Mouse (Mus musculus) splenic B cell, adult 2 months (primary cell): ENCODE measurements around the gene Slfn5.
A peak's percentile ranks its signal among the peaks of the same experiment; 100 is the strongest.
"Not testable (repeated sequence)": the region's sequence is repeated elsewhere in the genome, so short reads cannot be mapped to it uniquely, and the experiment has no call there.

ENCODE experiments used
- DNase-seq: peaks from one replicate; pipeline ENCODE4 v3.0.0-alpha.2; 2011; ENCODE audit warnings: low read depth, low spot score
- H3K27me3 ChIP-seq: 2 replicates; pipeline ENCODE4 v1.6.1; 2012; ENCODE audit warnings: mild to moderate bottlenecking, low read length, moderate library complexity, mixed read lengths; ENCODE audit not compliant: control insufficient read depth, poor library complexity, insufficient read depth, severe bottlenecking
- H3K36me3 ChIP-seq: 2 replicates; pipeline ENCODE4 v1.6.1; 2012; ENCODE audit warnings: mild to moderate bottlenecking, low read length, moderate library complexity, mixed read lengths; ENCODE audit not compliant: control insufficient read depth, poor library complexity, insufficient read depth, severe bottlenecking

Slfn5 gene

DNA sequence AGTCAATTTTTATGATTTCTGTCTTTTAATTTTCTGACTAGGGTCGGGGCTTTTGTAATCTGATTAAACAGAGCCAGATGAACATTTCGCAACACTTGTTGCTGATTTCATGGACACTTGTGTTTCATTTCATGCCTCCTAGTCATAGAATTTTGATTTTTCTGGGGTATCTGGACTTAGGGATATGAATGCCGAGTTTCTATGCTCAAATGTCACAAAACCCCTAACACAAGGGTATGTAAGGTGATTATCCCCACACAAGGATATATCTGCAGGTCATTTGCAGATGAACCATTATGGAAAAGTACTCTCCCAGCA, 21.6 kb upstream of the Slfn5 start:
- Histone ChIP-seq H3K36me3 (no peaks in the 10 kb centered on the region), H3K27me3 (no peaks in the 10 kb centered on the region; the same call in 1 of the 2 replicates)
- no peak for DNase-seq

GRCm38 (mm10) chr11:82930391-82930955, 20.7 kb upstream of the Slfn5 start:
- not testable (repeated sequence) for DNase-seq, H3K27me3 ChIP-seq

GRCm38 (mm10) chr11:82931161-82931560, 20.0 kb upstream of the Slfn5 start:
- not testable (repeated sequence) for H3K36me3 ChIP-seq, H3K27me3 ChIP-seq, DNase-seq

More at GRCm38 (mm10) chr11:82930391-82930955, 20.7 kb upstream of the Slfn5 start:
- H3K36me3 ChIP-seq, result not testable (repeated sequence)

- H3K27me3 ChIP-seq, H3K36me3 ChIP-seq, DNase-seq: not testable (repeated sequence)
Measured at GRCm38 (mm10) chr11:82931671-82932450, 19.3 kb upstream of the Slfn5 start.

- Histone ChIP-seq H3K36me3 (no peaks in the 10 kb centered on the region), H3K27me3 (no peaks in the 10 kb centered on the region; the same call in 1 of the 2 replicates)
- no peak for DNase-seq
Measured at GRCm38 (mm10) chr11:82933186-82933585, 18.0 kb upstream of the Slfn5 start.

- H3K36me3 ChIP-seq, result no peaks in the 10 kb centered on the region
- no peaks in the 10 kb centered on the region for H3K27me3 ChIP-seq
Measured at GRCm38 (mm10) chr11:82943336-82943735, 7.8 kb upstream of the Slfn5 start.

GRCm38 (mm10) chr11:82945636-82946035, 5.5 kb upstream of the Slfn5 start:
- DNase-seq, result no peak
- Histone ChIP-seq H3K27me3 (no peaks in the 10 kb centered on the region), H3K36me3 (no peaks in the 10 kb centered on the region)

More at GRCm38 (mm10) chr11:82943336-82943735, 7.8 kb upstream of the Slfn5 start:
- DNase-seq, result no peak

DNA sequence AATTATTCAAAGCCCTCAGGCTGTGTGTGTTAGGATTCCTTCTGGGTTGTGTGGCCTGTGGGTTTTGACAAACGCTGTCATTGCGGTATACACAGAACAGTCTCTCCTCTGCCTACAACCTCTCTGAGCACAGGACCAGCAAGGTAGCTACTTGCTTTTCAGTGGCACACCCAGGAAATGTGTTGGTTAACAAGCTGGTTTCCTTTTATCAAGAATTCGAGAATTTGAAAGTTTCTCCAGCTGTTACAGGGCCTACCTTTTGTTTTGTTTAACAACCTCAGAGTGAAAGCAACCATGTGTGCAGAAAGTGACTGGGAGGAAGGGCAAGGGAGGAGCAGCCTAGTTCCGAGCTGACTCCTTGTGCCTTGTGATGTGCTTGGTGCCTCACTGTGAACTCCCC, 3.7 kb upstream of the Slfn5 start:
- no peaks in the 10 kb centered on the region for H3K27me3 ChIP-seq
- H3K36me3 ChIP-seq, result no peaks in the 10 kb centered on the region
- no peak for DNase-seq

- Histone ChIP-seq H3K27me3 (no peaks in the 10 kb centered on the region), H3K36me3 (no peaks in the 10 kb centered on the region)
- no peak for DNase-seq
Measured at GRCm38 (mm10) chr11:82949036-82949435, 2.1 kb upstream of the Slfn5 start.

DNA sequence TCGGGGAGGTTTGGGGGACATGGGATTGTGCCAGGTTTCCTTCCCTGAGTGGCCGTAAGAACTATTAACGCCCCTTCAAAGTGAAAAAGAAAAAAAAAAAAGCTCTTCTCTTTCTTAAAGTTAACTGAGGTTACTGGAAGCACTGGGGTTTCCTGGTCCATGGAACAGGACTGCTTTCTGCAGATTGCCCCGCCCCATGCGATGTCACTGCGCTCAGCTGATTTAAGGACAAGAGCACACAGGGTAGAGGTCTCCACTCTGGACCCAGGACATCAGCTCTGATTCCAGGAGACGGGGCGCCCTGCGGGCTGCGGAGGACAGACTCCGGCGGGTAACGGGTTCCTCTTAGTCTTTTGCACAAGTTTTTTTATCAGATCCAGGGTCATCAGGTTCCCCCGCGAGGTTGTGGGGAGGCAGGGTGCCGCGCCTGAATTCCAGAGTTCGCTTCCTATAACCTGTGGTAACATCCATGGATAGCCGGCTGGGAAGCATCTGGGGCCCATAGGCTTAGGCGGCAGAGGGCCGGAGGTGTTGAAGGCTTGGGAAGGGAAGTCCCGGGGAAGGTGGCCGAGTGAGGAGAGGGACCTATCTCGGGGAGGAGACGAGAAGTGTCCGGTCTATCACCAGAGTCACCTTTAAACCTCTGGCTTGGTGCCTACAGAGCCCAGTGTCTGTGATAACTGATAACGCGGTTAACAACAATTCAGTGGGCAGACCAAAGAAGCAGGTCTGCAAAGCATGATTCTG, 889 bp downstream of the Slfn5 start:
- H3K27me3 ChIP-seq, result no peaks in the 10 kb centered on the region
- DNase-seq, result peak; percentile 37
- peaks cover 3% of the 10 kb centered on the region; the same call in 1 of the 2 replicates for H3K36me3 ChIP-seq

DNA sequence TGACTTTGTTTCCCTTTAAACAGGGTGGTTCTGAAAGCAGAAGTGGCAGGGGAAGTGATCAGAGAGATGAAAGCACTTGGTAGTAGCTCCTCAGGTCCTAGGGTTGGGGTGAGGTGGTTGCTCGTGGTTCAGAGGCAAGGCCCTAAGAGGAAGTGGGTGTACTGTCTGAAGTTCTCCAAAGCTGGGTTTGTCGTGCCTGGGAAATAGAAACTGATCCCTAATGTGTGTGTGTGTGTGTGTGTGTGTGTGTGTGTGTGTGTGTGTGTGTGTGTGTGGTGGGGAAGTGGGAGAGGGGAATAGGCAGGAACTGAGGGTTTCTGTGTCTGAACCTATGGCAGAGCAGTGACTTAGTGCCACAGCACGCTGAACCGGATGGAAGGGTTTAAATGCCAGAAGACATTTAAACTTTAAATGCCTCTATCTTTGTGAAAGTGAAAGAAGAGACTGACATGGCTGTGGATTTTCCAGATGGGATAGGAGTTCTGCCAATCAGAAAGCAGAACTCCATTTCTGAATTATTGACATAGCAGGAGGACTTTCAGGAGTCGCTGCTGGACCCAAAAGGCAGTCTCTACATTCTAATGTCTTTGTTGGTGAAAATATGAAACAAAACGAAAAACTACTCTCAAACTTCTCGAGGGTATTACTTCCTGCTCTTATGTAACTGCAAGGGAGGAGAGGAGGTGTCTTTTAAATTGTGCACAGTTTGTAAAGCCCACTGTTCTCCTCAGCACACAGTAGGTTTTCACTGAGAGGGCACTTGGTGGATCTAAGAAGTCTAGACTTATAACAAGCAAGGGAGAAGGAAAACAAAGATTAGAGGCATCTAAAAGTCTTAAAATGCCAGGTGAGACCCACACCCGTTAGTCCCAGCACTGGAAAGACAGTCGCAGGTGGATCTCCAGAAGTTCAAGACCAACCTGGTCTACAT, 1.7 kb downstream of the Slfn5 start:
- Histone ChIP-seq H3K27me3 (no peaks in the 10 kb centered on the region), H3K36me3 (peaks cover 3% of the 10 kb centered on the region; the same call in 1 of the 2 replicates)
- peak; percentile 79 for DNase-seq

GRCm38 (mm10) chr11:82954631-82955030, 3.5 kb downstream of the Slfn5 start:
- H3K36me3 ChIP-seq, result peaks cover 3% of the 10 kb centered on the region; the same call in 1 of the 2 replicates
- DNase-seq, result no peak
- H3K27me3 ChIP-seq, result no peaks in the 10 kb centered on the region

DNA sequence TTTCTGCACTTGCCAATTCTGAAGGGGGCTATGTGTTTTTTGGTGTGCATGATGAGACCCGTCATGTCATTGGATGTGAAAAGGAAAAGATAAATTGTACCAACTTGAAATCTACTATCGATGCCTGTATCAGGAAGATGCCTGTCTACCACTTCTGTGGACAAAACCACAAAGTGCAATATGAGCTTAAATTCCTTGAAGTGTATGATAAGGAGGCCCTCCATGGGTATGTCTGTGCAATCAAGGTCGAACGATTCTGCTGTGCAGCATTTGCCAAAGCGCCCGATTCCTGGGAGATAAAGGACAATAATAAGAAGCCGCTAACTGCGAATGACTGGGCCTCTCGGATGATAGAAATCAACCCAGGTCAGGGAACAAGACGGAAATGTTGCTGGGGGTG, 5.8 kb downstream of the Slfn5 start:
- H3K27me3 ChIP-seq, result no peaks in the 10 kb centered on the region
- no peak for DNase-seq
- H3K36me3 ChIP-seq, result peaks cover 4% of the 10 kb centered on the region; the same call in 1 of the 2 replicates

- Histone ChIP-seq H3K36me3 (peaks cover 4% of the 10 kb centered on the region; the same call in 1 of the 2 replicates), H3K27me3 (no peaks in the 10 kb centered on the region)
- peak; percentile 72 for DNase-seq
Measured at GRCm38 (mm10) chr11:82959613-82960012, 8.5 kb downstream of the Slfn5 start.
